Mouse (Mus musculus): ENCODE data around the gene Crp.

The Crp gene

DNA sequence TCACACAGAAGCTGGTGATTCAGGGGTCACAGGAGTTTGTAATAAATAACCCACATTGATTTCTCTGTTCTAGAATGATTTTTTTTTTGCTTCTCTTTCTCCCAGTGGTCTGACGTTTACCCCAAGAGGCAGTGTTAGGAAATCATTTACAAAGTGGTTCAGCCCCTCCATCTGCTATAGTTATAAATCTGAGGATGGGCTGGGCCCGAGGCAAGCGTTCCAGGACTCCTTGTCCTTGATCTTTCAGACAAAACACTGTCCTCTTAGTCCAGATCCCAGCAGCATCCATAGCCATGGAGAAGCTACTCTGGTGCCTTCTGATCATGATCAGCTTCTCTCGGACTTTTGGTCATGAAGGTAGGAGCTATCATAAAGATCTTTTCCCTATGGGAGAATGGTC is at the start of gene Crp:
Crp (plus strand) TSS at position 212 of the 400 bp plus-strand sequence.
- no peak for DNase-seq (ENCODE audit: low spot score)

DNA sequence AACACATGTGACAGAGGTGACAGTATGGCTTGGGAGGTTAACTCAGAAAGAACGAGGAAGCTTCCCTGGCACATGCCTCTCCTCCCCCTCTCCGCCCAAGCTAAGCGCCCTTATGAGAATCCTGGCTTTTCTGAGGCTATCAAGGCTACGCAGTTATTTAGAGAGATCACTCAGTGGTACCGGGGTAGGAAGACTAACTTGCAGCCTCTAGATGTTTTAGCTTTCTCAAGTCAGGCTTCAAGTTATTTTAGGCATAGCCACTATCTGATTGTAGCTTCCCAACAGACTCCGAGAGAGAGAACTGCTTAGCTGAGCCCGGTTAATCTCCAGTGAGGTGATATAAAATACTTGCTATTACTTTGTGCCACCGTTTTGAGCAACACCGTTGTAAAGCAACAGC is 48.5 kb upstream of the Crp start:
- DNase-seq (ENCODE audit: low spot score) = no peak

DNA sequence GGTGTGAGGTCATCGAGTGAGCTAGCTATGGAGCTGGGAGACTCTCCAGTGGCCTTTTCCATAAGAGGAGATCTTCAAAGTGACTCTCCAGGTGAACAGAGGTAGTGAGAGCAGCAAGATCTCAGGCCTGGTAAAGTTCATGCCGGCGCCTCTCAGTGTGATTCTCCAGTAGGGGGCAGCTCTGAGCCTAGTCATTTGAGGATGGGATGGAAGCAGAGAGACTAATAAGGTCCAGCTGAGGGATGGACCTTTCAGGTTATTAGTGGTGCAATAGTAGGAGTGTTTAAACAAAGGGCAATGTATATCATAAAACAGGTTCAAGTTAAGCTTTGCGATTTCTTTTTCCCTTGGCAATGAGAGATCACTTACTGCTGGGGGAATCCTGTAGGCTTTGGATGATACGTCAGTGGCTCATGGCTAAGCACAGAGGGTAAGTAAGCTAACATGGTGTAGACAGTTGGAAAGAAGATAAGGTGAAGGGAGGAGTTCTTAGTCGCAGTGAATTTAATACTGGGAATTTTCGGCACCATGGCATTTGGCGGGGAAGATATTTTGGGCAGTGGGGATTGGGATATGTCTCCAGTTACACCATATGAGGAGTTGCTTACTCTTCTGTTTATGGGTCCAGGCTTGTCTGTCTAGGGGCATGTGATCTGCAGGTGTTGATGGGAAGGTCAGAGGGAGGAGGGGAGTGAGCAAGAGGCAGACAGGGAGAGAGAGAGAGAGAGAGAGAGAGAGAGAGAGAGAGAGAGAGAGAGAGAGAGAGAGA is 47.2 kb upstream of the Crp start:
- DNase-seq (ENCODE audit: low spot score) = no peak

DNA sequence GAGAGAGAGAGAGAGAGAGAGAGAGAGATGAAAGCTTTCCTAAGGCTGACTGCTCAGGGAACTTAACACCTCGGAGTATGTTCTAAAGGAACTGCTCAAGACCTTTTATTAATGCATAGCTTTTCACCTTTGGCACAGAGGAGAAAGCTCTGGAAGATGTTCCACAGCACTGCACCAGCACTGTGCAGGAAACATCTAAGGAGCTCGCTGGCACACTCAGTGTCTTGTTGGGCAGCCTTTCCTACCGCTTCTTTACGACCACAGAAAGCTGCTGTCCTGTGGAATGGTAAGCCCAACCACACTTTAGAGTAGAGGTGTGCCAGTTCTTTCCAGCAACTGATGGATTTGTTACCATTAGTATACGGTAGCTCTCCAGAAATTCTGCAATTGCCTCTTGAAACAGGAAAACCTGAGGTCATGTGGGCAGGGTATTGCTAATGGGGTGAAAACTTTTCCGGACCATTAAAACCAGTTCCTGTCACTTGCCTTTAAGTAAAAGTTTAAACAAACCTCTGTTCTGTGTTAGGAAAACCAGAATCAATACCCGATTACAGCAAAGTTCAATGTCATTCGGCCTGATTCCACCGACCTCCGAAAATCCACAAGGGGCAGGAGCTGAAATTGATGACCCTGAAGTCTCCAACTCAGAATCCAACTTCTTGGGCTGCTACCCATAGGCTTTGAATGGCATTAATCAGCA is 46.4 kb upstream of the Crp start:
- DNase-seq (ENCODE audit: low spot score) = no peak

DNA sequence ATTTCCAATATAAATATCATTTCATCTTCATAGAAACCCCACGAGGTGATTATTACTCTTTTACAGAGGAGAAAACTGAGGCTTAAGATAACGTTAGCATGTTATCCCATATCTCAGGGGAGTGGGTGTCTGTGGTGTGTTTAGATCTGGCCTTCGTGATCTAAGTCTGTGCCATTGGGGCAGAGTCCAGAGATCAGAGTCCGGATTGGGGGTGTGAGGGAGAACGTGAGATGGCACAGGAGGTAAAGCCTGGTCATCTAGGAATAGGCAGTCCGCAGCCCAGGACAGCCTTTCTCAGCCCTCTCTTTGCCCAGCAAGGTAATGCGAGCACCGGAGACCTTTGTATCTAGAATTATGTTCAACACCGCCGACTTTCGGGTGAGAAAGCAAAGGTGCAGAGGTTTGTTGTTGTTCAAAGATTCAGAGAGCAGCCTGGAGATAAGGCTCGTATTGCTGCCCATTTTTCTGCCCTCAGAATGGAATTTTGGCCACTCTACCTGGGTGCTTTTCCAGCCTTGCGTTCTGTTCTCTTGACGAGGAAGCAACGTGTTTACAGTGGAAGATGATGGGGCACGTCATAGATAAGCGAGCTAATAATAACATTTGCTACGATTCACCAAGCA is 45.7 kb upstream of the Crp start:
- no peak for DNase-seq (ENCODE audit: low spot score)

DNA sequence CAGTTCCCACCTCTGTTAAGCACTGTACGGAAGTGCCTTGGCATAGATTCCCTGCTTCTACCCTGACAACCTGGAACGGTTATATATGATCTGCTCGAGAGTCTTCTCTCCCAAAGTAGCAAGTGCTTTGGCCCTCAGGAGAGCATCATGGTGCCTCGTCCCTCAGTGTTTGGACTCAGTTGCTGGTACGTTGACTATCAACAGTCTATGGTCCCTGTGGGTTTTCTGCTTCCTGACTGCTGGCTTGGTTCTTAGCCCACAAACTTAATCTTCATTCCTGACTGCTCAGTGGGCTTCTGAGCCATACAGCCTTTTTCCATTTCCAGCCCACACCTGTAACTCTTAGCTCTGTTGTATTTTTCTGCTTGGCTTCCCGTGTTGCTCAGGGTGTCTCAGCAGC is 44.0 kb upstream of the Crp start:
- DNase-seq (ENCODE audit: low spot score) = no peak

DNA sequence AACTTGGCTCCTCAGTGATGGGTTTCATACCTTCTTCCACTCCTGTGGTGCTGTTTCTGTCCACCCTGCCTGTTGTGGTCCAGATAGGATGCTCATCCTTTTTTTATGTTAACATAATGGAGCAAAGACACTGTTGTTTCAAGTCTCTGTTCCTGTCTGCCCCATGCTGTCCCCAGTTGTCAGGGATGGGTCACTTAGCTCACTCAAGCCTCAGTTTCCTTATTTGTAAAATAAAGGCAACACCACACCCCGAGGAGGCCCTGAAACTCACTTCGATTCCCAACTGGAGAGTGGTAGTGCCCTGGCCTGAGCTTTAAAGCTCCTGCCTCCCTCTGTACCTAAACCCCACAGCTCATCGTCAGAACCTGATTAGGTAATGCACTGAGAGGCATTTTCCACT is 40.6 kb upstream of the Crp start:
- DNase-seq (ENCODE audit: low spot score) = no peak

DNA sequence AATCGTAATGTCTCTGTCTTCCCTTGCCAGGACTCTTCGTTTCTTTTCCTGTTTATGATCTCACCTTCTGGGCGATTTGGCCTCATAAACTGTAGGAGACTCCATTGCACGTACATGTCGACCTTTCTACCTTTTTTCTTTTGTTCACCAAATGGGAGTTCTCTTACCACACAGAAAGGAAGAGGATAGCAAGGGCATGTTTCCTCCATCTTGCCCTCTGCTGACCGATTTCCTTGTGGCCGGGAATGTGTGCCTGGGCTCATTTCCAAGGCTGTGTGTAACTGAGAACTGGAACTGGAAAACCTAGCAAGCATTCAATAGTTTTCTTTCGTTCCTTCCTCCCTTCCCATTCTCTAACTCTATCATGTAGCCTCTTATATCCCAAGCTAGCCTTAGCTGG is 38.2 kb upstream of the Crp start:
- no peak for DNase-seq (ENCODE audit: low spot score)

DNA sequence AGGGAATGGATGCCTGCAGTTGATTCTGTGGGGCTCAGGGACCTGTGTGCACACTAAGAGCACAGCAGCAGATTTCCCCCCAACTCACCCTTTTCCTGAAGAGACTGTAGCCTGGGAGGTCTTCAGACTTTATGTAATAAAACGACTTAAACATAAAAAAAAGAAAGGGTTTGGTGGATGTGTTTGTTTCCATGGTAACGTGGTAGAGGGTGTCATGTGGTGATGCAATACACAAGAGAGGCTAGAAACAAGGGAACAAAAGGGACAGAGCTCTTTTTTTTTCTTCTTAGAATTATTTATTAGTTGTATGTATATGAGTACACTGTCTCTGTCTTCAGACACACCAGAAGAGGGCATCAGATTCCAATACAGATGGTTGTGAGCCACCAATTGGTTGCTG is 32.4 kb upstream of the Crp start:
- no peak for DNase-seq (ENCODE audit: low spot score)

DNA sequence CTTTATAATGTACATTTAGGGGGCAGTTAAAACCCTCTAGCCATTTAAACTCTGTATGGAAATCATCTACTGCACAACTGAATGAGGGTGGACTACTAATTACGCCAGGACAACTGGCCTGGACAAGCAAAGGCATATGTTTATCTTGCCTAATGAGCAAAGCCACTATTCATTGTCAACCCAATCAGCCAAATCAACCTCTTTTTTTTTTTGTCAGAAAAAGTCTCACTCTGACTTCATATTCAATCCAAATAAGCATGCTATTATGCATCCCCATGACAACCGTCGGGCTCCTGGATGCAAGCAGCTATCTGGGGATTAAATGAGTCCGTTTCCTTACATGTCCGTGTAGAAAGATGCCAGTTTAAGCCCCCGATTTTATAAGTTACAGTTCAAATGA is 30.3 kb upstream of the Crp start:
- no peak for DNase-seq (ENCODE audit: low spot score)

DNA sequence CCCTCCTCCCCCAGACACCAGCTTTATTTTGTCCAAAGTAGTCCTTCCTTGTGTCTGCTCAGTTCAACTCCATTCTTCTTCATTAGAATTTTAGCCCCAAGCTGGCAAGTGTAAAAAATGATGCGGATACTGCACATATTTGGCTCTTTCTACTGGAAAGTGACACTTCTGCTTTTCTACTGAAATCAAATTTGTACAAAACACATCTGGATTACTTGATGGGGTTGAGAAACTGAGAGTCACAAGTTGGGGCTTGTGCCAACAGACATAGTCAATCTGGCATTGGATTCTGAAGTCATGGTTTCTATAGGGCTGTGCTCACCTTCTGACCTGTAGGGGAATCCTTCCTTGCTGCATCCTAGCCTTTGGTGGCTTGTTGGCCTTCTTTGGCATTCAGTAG is 27.1 kb upstream of the Crp start:
- no peak for DNase-seq (ENCODE audit: low spot score)

DNA sequence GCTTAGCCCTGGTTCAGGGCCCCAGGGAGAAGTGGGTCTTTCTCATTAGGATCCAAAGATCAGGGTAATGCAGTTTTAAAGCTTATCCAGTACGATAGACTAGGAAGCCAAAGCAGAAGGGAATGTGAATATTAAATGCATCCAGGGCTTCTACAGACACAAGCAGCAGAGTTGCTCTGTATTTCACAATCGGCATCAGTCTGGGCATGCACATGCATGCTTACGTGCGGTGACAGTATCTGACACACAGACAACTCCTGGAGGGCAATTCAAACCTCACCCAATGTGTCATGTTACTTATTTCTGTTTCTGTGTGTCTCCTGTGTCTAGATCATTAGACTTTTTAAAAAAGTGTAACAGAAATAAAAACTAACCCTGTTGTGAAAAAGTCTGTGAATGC is 17.1 kb upstream of the Crp start:
- DNase-seq (ENCODE audit: low spot score) = no peak

DNA sequence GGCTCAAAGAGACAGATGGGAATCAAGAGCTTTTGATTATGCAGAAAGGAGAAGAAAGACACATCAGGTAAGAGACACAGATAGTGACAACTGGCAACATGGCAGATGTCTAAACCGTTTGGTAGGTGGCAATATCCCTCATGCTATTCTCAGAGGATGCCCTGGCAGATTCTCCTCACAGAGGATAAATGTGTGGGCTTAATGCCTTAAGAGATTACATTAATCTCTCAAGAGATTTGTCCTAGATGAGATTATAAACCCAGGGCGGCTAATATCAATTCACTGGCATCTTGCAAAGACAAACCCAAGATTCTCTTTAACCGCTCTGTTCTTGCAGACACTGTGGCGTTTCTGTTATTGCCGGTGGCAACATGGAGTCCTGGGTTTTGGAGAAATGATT is 14.3 kb upstream of the Crp start:
- DNase-seq (ENCODE audit: low spot score) = no peak

DNA sequence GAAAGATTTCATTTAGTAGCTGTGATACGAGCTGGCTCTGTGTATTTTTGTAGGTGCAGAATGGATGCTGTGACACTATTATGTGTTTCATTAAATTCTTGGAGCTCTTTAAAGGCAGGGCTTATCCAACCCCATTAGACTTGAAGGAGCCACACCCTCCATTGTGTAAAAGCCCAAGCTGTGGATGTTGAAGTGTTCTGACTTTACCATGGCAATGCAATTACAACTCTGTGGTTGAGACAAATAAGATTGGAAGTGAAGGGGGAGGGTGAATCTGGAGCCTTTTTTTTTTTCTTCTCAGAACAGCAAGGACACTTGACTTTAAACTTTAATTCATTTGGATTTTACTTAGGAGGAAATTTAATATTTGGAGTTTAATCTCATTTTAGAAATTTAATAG is 13.9 kb upstream of the Crp start:
- DNase-seq (ENCODE audit: low spot score) = no peak

DNA sequence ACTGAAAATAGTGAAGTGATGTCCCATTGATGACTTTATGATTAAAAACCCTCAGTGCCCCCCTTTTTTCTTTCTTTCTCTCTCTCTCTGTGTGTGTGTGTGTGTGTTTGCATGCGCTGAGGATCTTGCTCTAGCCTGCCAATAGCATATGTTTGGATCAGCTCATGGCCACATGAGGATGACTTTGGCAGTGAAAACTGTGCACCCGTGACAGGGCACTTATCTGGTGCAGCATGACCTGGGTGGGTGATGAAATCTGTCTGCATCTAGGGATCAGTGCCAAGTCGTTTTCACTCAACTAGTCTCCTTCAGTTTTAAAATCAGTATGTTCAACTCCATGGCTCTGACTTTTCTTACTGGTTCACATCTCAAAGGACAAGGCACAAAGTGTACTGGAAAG is 12.7 kb upstream of the Crp start:
- no peak for DNase-seq (ENCODE audit: low spot score)

DNA sequence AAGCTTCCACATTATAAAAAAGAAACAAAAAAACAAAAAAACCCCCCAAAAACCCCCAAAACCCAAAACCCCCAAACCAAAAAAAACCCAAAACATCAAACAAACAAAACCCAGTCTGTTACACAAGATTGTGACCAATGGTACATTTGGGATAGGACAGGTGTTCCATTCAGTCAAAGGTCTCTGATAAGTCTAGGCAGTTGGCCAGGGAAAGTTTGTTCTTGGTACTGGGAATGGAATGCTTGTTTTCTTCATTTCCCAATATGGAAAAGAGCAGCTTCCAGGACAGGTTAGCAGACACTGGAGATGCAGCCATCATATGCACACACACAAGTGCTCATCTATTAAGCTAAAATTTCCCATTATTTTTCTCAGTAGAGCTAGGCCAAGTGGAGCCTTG is 433 bp upstream of the Crp start:
- DNase-seq (ENCODE audit: low spot score) = no peak

DNA sequence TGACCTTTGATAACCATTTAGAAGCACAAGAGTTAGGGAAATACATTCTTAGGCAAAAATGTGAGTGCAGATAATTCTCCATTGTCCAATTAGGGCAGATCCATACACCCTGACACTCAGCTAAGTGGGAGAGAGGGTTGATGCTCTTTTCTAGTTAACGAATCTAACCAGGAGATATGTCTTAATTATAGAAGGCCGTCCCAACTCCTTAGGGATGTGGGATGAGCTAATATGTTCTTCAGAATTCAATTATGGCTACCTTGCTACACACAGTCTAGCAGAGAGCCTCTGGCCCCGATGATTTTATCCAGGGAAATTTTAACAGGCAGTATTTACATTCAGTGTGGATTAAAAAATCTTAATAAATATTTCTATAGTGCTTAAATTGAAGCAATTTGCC is 3.0 kb downstream of the Crp start:
- DNase-seq (ENCODE audit: low spot score) = no peak

DNA sequence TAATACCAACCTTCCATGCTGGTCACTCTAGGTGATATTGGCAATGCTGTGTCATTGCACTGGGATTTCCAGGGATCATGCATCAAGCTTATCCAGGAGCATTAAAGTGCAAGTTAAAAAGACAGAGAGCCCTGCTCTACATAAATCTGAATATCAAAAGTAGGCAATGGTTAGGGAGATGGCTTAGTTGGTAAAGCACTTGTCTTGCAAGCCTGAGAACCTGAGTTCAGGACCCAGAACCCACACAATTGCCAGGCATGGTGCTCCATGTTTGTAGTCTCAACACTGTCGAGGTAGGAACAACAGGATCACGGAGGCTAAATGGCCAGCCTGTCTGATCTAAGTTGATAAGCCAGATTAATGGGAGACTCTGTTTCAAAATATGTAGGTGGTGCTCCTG is 3.5 kb downstream of the Crp start:
- DNase-seq (ENCODE audit: low spot score) = no peak

DNA sequence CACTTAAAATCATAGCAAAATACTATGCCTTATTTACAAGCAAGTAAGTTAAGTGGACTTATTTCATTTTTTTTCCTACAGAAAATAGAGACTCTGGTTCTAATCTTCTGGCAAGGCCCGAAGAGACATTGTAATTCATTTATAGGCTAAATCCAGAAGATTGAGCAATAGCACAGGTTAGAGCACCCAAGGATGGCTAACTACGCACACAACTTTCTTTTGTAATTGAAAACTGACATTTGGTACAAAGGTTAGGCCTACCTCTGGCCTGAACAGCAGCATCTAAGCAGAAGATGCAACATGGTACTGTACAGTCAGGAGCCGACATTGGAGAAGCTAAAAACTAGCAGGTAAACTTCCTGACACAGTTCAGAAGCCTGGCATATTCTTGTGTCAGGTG is 4.0 kb downstream of the Crp start:
- DNase-seq (ENCODE audit: low spot score) = no peak

DNA sequence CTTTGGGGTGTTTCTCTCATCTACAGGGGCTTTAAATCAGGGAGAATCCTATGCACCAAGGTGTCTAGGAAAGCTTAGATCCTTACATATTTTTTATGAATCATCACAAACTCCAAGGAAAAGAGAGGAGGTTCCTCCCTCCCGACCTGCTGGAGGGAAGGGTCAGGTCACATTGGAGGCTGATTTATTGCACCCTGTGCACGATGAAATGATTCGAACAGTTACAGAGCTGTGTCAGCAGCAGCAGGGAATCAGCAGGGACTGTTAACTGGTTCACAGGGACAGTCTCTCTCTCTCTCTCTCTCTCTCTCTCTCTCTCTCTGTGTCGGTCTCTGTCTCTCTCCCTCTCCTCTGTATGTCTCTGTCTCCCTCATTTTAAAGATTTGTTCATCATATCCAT is 6.9 kb downstream of the Crp start:
- no peak for DNase-seq (ENCODE audit: low spot score)

DNA sequence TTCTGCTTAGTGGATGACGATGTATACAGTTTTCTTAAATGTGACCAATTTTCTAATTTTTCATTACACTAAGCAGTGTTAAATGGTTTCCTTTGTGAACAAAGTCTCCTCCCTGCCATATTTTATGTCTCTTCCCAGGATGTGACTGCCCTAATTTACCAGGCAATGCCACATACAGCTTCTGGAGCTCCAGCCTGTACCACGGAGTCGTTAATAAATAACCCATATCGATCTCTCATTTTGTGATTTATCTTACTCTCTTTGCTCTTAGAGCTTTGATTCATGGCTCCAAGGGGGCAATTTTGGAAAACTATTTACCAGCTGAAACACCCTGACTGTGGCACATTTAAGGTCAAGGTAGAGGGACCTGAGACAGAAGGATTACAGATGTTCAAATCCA is 8.4 kb downstream of the Crp start:
- no peak for DNase-seq (ENCODE audit: low spot score)

DNA sequence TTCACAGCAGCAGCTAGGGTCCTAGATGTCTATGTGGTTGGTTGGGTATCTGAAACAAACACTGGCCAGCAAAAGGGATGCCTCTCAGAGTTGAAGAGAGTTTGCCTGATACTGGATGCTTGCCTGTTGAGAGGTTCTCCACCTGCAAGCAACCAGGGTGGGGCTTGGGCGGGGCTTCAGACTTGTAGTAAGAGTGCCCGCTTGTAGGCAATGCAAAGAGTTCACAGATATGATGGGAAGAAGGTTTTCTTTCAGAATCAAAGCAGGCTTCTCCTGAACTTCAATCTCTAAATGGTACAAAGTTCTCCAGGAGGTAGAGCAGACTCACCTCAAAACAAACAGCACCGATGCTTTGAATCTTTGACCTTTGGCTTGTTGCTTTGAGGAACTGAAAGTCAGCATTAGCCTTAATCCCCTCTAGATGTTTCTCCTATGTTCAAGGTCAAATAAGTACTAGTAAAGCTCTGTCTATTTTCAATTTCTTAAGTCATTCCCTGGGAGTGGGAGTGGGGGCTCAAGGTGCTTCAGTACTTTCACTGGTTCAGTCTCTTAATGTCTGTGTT is 12.0 kb downstream of the Crp start:
- no peak for DNase-seq (ENCODE audit: low spot score)

DNA sequence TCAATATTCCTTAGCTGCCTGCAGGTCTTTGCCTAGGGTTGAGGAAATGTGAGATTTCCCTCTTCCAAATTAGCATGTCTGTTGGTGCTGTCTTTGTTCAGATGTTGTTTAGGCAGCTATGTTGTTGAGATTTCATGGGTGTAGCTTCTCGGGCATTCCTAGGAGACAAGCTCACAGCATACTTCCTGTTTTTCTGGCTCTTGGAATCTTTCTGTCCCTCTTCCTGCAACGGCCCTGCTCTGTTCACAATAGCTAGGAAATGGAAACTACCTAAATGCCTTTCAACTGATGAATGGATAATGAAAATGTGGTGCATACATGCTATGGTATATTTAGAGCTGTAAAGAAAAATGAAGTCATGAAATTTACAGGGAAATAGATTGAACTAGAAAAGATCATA is 13.5 kb downstream of the Crp start:
- DNase-seq (ENCODE audit: low spot score) = no peak
